Mouse (Mus musculus): ENCODE data around the gene Sipa1l1.

DNA sequence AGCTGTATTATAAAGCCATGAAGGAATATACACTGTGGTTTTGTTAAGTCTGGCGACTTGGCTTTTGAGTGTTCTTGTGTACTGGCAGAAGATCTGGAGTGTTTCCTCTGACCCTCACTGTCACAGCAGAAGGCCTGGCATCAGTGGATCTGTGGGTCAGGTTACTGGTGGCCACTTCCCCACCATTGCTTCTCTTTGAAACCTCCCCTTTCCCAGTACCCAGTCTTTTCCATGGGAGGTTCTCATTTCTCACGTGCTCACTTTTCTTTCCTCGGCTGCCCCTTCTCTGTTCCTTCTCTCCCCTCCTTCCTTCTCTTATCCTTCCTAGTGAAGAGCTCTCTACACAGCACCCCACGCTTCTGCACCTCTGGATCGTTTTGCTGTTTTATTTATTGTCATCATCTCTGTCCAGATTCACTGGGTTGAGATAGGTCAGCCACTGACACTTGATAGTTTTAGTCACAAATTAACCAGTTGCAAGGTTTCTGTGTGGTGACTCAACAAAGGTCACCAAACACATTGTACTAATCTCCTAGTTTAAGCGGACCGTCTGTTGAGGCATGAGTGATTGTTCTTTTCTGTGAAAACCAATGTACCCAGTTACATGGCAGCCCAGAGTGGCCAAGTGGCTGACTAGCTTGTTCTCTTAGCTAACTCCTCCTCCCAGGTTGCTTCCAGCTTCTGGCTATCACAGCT, 150.5 kb downstream of the Sipa1l1 start:
- TF ChIP-seq CTCF (IDR thresholded peaks at IDR 0.05; ENCODE audit: low read depth) (no peak), EP300 (IDR thresholded peaks at IDR 0.05; ENCODE audit: low read depth) (no peak)
